Mouse (Mus musculus): ENCODE measurements around the gene Rerg.

DNA sequence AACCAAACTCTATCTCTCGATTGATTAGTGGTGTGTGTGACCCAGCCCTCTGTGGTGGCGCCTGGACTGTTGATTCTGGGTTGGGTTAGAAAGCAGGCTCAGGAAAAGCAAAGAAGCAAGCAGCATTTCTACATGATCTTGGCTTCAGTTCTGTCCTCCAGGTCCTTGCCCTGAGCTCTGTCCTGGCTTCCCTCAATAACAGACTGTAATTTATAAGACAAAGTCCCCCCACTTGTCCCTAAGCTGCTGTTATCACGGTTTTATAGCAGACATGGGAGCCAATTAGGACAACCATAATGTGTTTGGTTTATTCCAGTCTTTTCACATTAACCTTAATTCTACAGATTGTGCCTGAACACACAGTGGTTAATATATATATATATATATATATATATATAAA is 82.8 kb downstream of the Rerg start:
- TF ChIP-seq POLR2A (IDR thresholded peaks at IDR 0.05; ENCODE audit: insufficient read length, low read depth), result no peak
- no peak for TF ChIP-seq CEBPB (IDR thresholded peaks at IDR 0.05; ENCODE audit: insufficient read depth, poor library complexity, severe bottlenecking)
- TF ChIP-seq POLR2AphosphoS2 (IDR thresholded peaks at IDR 0.05; ENCODE audit: insufficient read length, low read depth), result no peak
- no peak for TF ChIP-seq TCF12 (IDR thresholded peaks at IDR 0.05; ENCODE audit: insufficient read depth, poor library complexity, severe bottlenecking)
- TF ChIP-seq MYOD1 (IDR thresholded peaks at IDR 0.05; ENCODE audit: control insufficient read depth in 1 of 3, insufficient read length in 2 of 3, low read depth in 2 of 3), result no peak
- TF ChIP-seq USF1 (IDR thresholded peaks at IDR 0.05; ENCODE audit: low read depth), result no peak
- no peak for TF ChIP-seq E2F4 (IDR thresholded peaks at IDR 0.05; ENCODE audit: insufficient read depth)
